Mouse (Mus musculus) neural tube, embryonic 14.5 days (tissue): ENCODE measurements around the gene Angptl4. TPM values are rescaled to one million over a fixed set of nuclear protein-coding genes. Genes with fewer than 3 reads are reported as not detected.
"Not testable (repeated sequence)": the region's sequence is repeated elsewhere in the genome, so short reads cannot be mapped to it uniquely, and the experiment has no call there.

ENCODE experiments used
- ATAC-seq: fragments of 200-750 bp; cut with Nextera tagmentation; 2 replicates; pipeline ENCODE4 v1.8.0; 2017; ENCODE audit warnings: low read depth, mild to moderate bottlenecking, moderate TSS enrichment, moderate library complexity
- H3K27ac ChIP-seq: fragments of 300-500 bp; sonication (generic); 2 replicates; pipeline ENCODE4 v1.5.1; 2014; ENCODE audit warnings: low read depth, mild to moderate bottlenecking, control low read depth, low read length, moderate library complexity, mixed read lengths
- H3K27me3 ChIP-seq: fragments of 300-500 bp; sonication (generic); 2 replicates; pipeline ENCODE4 v1.6.1; 2014; ENCODE audit warnings: low read length; ENCODE audit not compliant: control insufficient read depth, insufficient read depth
- H3K36me3 ChIP-seq: fragments of 300-500 bp; sonication (generic); 2 replicates; pipeline ENCODE4 v1.6.1; 2014; ENCODE audit warnings: low read length, mixed read lengths; ENCODE audit not compliant: control insufficient read depth, insufficient read depth
- H3K4me1 ChIP-seq: fragments of 300-500 bp; sonication (generic); 2 replicates; pipeline ENCODE4 v1.6.1; 2014; ENCODE audit warnings: low read length; ENCODE audit not compliant: control insufficient read depth, insufficient read depth
- H3K4me2 ChIP-seq: fragments of 300-500 bp; sonication (generic); 2 replicates; pipeline ENCODE4 v1.6.1; 2014; ENCODE audit warnings: mild to moderate bottlenecking, low read depth, low read length, control low read depth
- H3K4me3 ChIP-seq: fragments of 300-500 bp; sonication (generic); 2 replicates; pipeline ENCODE4 v1.5.1; 2014; ENCODE audit warnings: low read depth, low read length, control low read depth, mixed read lengths
- H3K9ac ChIP-seq: fragments of 300-500 bp; sonication (generic); replicated peaks from 2 replicates; pipeline ENCODE4 v1.6.1; 2014; ENCODE audit warnings: low read depth, mild to moderate bottlenecking, control low read depth, low read length, mixed read lengths
- H3K9me3 ChIP-seq: fragments of 300-500 bp; sonication (generic); 2 replicates; pipeline ENCODE4 v1.6.1; 2016; ENCODE audit warnings: low read length; ENCODE audit not compliant: control insufficient read depth
- WGBS: fragments of 180-500 bp; shearing (Covaris S2); extraction: QIAGEN DNeasy Blood & Tissue Kit; methylation state at CpG from one replicate; pipeline ENCODE4 v1.1.7; 2014; 5-methylcytosine and 5-hydroxymethylcytosine counted together
- polyA plus RNA-seq: library from polyadenylated mRNA; unstranded; fragments of >200 nt; fragmentation: Nextera tagmentation; extraction: Ambion mirVana; gene quantifications from 2 replicates; pipeline ENCODE4 v1.2.1, GENCODE M21; 2014

Angptl4 gene
- polyA plus RNA-seq, 1 experiment from 2014 or later, result 9.7 TPM

DNA sequence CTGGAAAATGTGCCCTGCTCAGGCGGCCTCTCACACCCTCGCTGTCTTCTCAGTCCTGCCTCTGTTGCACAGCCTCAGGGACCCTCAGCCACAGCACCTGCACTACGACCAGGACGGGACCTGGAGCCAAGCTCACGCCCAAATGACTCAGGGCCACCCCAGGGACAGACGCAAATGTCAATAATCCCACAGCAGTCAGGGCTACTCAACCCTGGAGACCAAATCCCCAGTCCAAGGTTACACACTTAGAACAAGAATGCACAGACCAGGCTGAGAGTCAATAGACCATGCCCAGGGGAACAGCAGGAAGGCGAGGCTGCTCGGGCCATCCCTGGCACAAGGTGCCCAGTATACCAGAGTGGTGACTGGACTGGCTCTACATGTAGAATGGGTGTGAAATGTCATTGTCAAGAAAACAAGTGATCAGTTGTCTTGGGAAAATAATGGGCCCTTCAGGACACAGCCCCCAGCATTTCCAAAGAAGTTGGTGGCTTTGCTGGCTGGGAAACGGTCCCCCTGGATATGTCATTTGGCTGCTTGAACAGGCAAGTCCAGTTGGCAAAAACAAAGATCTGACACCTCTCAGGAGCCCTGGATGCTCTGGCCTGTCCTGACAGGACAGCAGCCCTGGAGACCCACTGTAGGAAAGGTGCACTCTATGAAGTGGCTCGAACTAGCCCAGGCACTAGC, 26.1 kb downstream of the Angptl4 start:
- no peak overlapping the region for H3K4me2 ChIP-seq
- no peak overlapping the region for H3K27ac ChIP-seq
- no peak overlapping the region for H3K9ac ChIP-seq
- ATAC-seq, result no peak
- H3K4me3 ChIP-seq, result no peak overlapping the region
- 71% methylated on average over 10 of the region's 10 CpGs for WGBS
- H3K36me3 ChIP-seq, result no peaks in the 10 kb centered on the region
- H3K27me3 ChIP-seq, result no peaks in the 10 kb centered on the region
- H3K9me3 ChIP-seq, result no peaks in the 10 kb centered on the region
- peaks cover 46% of the 10 kb centered on the region for H3K4me1 ChIP-seq

- no peak for ATAC-seq
- Histone ChIP-seq H3K9me3 (no peaks in the 10 kb centered on the region), H3K36me3 (peaks cover 2% of the 10 kb centered on the region; the same call in 1 of the 2 replicates), H3K4me2 (no peak overlapping the region), H3K9ac (no peak overlapping the region), H3K4me1 (peaks cover 46% of the 10 kb centered on the region), H3K27ac (no peak overlapping the region), H3K4me3 (no peak overlapping the region), H3K27me3 (no peaks in the 10 kb centered on the region)
- WGBS, result 68% methylated on average over 1 of the region's 1 CpGs
Measured at GRCm38 (mm10) chr17:33754656-33755055, 27.0 kb downstream of the Angptl4 start.

- Histone ChIP-seq H3K4me1 (peaks cover 26% of the 10 kb centered on the region), H3K4me3 (no peak overlapping the region), H3K27me3 (no peaks in the 10 kb centered on the region), H3K9ac (no peak overlapping the region), H3K27ac (no peak overlapping the region), H3K36me3 (peaks cover 22% of the 10 kb centered on the region; the same call in 1 of the 2 replicates), H3K9me3 (no peaks in the 10 kb centered on the region), H3K4me2 (no peak overlapping the region)
- ATAC-seq, result no peak
- WGBS, result 97% methylated on average over 2 of the region's 2 CpGs
Measured at GRCm38 (mm10) chr17:33752297-33752696, 29.3 kb downstream of the Angptl4 start.

- Histone ChIP-seq H3K4me3 (no peak overlapping the region), H3K27ac (no peak overlapping the region), H3K36me3 (peaks cover 25% of the 10 kb centered on the region), H3K9me3 (no peaks in the 10 kb centered on the region), H3K9ac (no peak overlapping the region), H3K4me2 (no peak overlapping the region), H3K27me3 (no peaks in the 10 kb centered on the region), H3K4me1 (peaks cover 15% of the 10 kb centered on the region)
- no peak for ATAC-seq
Measured at GRCm38 (mm10) chr17:33751181-33751580, 30.4 kb downstream of the Angptl4 start.

DNA sequence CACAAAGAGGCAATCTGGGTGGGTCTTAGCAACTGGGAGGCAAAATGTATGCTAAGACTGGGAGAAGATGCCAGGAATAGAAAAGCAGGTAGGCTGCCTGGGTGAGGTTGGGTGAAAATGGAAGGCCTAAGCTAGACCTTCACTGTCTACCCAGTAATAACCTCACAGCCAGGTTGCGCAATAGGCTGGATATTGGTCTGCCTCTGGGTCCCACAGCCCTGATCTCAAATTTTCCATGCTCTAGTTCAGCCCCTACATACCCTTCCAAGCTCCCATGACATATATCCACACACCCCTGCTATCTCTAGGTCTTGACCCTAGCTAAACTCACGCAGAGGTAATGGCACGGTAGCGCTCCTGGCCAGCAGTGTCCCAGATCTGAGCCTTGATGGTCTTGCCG, 32.2 kb downstream of the Angptl4 start:
- ATAC-seq, result no peak
- 96% methylated on average over 5 of the region's 5 CpGs for WGBS
- Histone ChIP-seq H3K36me3 (peaks cover 33% of the 10 kb centered on the region), H3K27ac (no peak overlapping the region), H3K4me2 (no peak overlapping the region), H3K9me3 (no peaks in the 10 kb centered on the region), H3K4me1 (peaks cover under 1% of the 10 kb centered on the region; the same call in 1 of the 2 replicates), H3K9ac (no peak overlapping the region), H3K4me3 (no peak overlapping the region), H3K27me3 (no peaks in the 10 kb centered on the region)

GRCm38 (mm10) chr17:33746011-33746410, 35.6 kb downstream of the Angptl4 start:
- Histone ChIP-seq H3K9ac (no peak overlapping the region), H3K27ac (no peak overlapping the region), H3K4me2 (no peak overlapping the region), H3K36me3 (peaks cover 33% of the 10 kb centered on the region), H3K9me3 (0 out of 2 replicates have a peak, but pooled peaks cover 3% of the 10 kb centered on the region), H3K4me3 (no peak overlapping the region), H3K27me3 (no peaks in the 10 kb centered on the region), H3K4me1 (no peaks in the 10 kb centered on the region)
- 77% methylated on average over 2 of the region's 2 CpGs for WGBS
- ATAC-seq, result no peak

DNA sequence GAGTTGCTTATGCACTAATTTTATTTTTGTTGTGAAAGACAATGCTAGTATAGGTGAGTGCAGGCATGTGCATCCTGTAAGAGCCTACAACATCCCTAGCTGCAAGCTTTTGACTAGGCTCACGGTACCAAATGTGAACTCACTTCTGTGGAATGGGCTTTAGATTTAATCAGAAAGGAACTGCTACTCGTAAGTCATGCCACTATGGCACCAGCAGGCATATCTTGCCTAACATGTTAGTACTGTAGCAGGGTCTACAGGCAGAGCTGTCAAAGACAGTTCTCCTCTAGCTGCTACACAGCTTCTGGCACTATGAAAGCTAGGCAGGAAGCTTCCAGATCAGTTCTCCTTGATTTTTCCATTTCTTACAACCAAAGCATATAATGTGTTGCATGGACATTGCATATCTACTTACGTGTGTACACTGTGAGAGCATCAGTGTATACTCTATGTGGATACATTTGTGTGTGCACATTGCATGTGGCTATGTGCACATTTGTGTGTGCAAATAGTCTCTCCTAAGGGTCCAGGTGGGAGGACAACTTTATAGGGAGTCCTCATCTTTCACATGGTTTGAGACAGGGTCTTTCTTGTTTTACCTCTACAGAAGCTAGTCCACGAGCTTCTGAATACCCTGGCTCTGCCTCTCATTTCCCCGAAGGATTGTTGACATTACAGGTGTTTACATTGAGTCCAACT, 36.8 kb downstream of the Angptl4 start:
- Histone ChIP-seq H3K9me3 (0 out of 2 replicates have a peak, but pooled peaks cover 3% of the 10 kb centered on the region), H3K27me3 (no peaks in the 10 kb centered on the region), H3K27ac (no peak overlapping the region), H3K4me1 (no peaks in the 10 kb centered on the region), H3K4me3 (no peak overlapping the region), H3K4me2 (no peak overlapping the region), H3K9ac (no peak overlapping the region), H3K36me3 (peaks cover 33% of the 10 kb centered on the region)
- no peak for ATAC-seq
- 90% methylated on average over 5 of the region's 5 CpGs for WGBS

DNA sequence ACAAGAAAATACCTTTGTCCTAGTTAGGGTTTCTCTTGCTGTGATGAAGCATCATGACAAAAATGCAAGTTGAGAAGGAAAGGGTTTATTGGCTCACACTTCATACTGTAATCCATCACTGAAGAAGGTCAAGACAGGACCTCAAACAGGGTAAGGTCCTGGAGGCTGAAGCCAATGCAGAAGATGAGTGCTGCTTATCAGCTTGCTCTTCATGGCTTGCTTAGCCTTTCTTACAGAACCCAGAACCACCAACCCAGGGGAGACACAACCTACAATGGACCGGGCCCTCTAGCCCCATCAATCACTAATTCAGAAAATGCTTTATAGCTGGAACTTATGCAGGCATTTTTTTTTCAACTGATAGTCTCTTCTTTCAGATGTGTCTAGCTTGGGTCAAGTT, 39.2 kb downstream of the Angptl4 start:
- Histone ChIP-seq H3K9ac (no peak overlapping the region), H3K9me3 (0 out of 2 replicates have a peak, but pooled peaks cover 3% of the 10 kb centered on the region), H3K27ac (no peak overlapping the region), H3K27me3 (no peaks in the 10 kb centered on the region), H3K4me2 (no peak overlapping the region), H3K36me3 (peaks cover 10% of the 10 kb centered on the region), H3K4me1 (no peaks in the 10 kb centered on the region), H3K4me3 (no peak overlapping the region)
- no peak for ATAC-seq
- 86% methylated on average over 1 of the region's 1 CpGs for WGBS

DNA sequence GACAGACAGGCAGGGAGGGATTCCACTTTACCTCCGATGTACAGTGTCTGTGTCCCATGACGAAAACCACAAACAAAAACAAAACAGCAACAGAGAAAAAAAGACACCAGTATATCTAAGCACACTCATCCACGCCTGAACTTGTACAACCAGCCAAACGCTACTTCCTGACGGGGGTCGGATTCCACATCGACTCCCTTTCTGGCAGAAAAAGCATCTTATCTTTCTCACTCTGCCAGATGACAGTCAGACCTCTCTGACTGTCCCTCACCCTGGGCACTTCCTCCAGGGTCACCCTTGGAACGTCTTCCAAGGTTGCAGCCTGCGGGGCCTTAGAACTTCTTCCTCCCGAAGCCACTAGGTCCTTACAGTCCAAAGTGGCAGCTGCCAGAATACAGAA, 48.1 kb downstream of the Angptl4 start:
- H3K9ac ChIP-seq, H3K4me3 ChIP-seq: not testable (repeated sequence)

More for the DNA sequence above, 48.1 kb downstream of the Angptl4 start:
- H3K27me3 ChIP-seq, H3K4me2 ChIP-seq, H3K36me3 ChIP-seq, ATAC-seq, H3K4me1 ChIP-seq, H3K9me3 ChIP-seq, H3K27ac ChIP-seq: not testable (repeated sequence)
- WGBS, result 88% methylated on average over 10 of the region's 10 CpGs
